Mouse (Mus musculus): ENCODE measurements around the gene Lrch2. TPM values are rescaled to one million over a fixed set of nuclear protein-coding genes. Genes with fewer than 3 reads are reported as not detected.
"Not testable (repeated sequence)": the region's sequence is repeated elsewhere in the genome, so short reads cannot be mapped to it uniquely, and the experiment has no call there.

Gene Lrch2
- total and polyA plus RNA-seq, 3 experiments, result 0.33 to 1.8 (median 1.6) TPM

DNA sequence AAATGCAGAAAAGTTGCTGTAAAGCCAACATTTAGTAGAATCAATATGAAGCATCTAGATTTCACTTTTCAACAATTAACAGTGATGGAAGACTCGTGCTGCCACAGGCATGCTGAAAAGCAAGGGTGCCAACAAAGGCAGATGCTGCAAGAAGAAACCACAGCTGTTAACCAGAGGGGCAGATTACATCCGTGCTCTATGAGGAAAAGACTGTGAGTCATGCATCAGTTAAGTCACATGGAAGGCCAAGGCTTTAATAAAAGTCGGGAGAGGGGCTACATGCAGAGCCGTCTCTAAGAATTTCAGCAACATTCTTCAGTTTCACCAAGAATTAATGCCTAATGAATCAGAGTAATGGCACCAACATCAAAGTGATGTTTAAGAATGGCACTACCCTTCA, 22.2 kb downstream of the Lrch2 start:
- intact Hi-C loops (cut with DNase I), result no loop called here

DNA sequence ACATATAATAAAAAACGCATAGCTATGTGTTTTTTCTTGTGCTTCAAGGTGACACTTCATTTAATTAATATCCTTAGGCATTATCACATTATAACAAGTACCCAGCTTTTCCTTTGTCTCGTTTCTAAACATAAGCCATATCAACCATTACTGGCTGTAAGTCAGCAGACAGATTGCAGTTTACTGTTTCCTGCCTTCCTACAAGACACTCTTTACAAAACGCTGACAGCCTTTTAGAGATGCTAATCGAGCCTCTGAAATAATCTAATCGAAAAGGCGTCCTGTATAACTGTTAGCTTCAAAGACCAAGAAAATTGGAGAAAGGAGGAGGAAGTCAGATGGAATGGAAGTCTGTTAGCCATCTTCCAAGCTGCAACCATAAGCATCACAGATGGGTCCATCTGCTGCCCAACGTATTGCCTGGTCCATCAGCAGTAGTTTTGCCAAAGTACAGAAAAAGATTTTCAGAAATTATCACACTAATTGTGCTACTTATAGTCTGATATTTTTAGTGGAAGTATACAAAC, 26.2 kb downstream of the Lrch2 start:
- no peak overlapping the region for H3K9ac ChIP-seq (ENCODE audit: low read depth, low read length)
- WGBS, result 42% methylated on average over 7 of the region's 7 CpGs
- no peaks in the 10 kb centered on the region for H3K36me3 ChIP-seq (ENCODE audit: control insufficient read depth, insufficient read depth, low read length)
- no peak overlapping the region for H3K4me3 ChIP-seq
- TF ChIP-seq EP300 (IDR thresholded peaks at IDR 0.05; ENCODE audit: insufficient read depth, low read depth, low read length) (no peak), POLR2A (IDR thresholded peaks at IDR 0.05; ENCODE audit: insufficient read depth, low read depth, low read length) (no peak), CTCF (IDR thresholded peaks at IDR 0.05) (no peak)
- no peak overlapping the region for H3K27ac ChIP-seq
- H3K27me3 ChIP-seq (ENCODE audit: control insufficient read depth, insufficient read depth, low read length), result no peaks in the 10 kb centered on the region
- no peak for DNase-seq
- no peaks in the 10 kb centered on the region for H3K79me2 ChIP-seq (replicated peaks; ENCODE audit: control insufficient read depth, insufficient read depth, low read length)
- intact Hi-C loops (cut with DNase I), result no loop called here
- H3K4me1 ChIP-seq (ENCODE audit: control insufficient read depth, insufficient read depth, low read length), result no peaks in the 10 kb centered on the region

More for the DNA sequence above, 22.2 kb downstream of the Lrch2 start:
- no peak overlapping the region for H3K4me3 ChIP-seq
- 50% methylated on average over 4 of the region's 4 CpGs for WGBS
- TF ChIP-seq POLR2A (IDR thresholded peaks at IDR 0.05; ENCODE audit: insufficient read depth, low read depth, low read length), result no peak
- no peak for TF ChIP-seq EP300 (IDR thresholded peaks at IDR 0.05; ENCODE audit: insufficient read depth, low read depth, low read length)
- TF ChIP-seq CTCF (IDR thresholded peaks at IDR 0.05), result no peak
- H3K79me2 ChIP-seq (replicated peaks; ENCODE audit: control insufficient read depth, insufficient read depth, low read length), result no peaks in the 10 kb centered on the region
- DNase-seq, result no peak
- no peaks in the 10 kb centered on the region for H3K27me3 ChIP-seq (ENCODE audit: control insufficient read depth, insufficient read depth, low read length)
- H3K4me1 ChIP-seq (ENCODE audit: control insufficient read depth, insufficient read depth, low read length), result no peaks in the 10 kb centered on the region; the same call in 1 of the 2 replicates
- H3K36me3 ChIP-seq (ENCODE audit: control insufficient read depth, insufficient read depth, low read length), result no peaks in the 10 kb centered on the region
- H3K27ac ChIP-seq, result no peak overlapping the region
- no peak overlapping the region for H3K9ac ChIP-seq (ENCODE audit: low read depth, low read length)

DNA sequence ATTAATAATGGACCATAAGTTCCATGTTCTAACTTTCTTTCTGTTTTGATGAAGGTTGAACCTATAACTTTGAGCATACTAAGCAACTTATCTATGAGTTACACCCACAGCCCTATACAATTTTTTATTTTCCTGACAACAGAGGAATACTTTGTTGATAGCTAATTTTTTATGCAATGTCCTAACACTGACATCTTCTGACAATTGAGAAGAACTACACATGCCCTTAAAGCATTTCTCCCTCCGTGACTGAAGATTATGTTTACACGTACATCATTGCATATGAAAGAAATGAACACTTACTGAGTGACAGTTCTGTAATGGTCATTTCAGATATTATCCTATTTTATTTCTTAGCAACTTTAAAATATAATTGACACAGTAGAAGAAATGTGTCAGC, 64.3 kb downstream of the Lrch2 start:
- DNase-seq, result no peak
- no peaks in the 10 kb centered on the region for H3K36me3 ChIP-seq (ENCODE audit: control insufficient read depth, insufficient read depth, low read length)
- H3K27me3 ChIP-seq (ENCODE audit: control insufficient read depth, insufficient read depth, low read length), result no peaks in the 10 kb centered on the region
- H3K79me2 ChIP-seq (replicated peaks; ENCODE audit: control insufficient read depth, insufficient read depth, low read length), result no peaks in the 10 kb centered on the region
- TF ChIP-seq POLR2A (IDR thresholded peaks at IDR 0.05; ENCODE audit: insufficient read depth, low read depth, low read length) (no peak), CTCF (IDR thresholded peaks at IDR 0.05) (peak; percentile 60)
- H3K4me3 ChIP-seq, result no peak overlapping the region
- intact Hi-C loops (cut with DNase I), result loop anchor here (5.0 kb wide), 1 partner anchor 52 kb away; no protein-coding TSS in a partner anchor
- no peaks in the 10 kb centered on the region for H3K4me1 ChIP-seq (ENCODE audit: control insufficient read depth, insufficient read depth, low read length)
- no peak overlapping the region for H3K27ac ChIP-seq
- no peak overlapping the region for H3K9ac ChIP-seq (ENCODE audit: low read depth, low read length)
- WGBS, result 48% methylated on average over 2 of the region's 2 CpGs

DNA sequence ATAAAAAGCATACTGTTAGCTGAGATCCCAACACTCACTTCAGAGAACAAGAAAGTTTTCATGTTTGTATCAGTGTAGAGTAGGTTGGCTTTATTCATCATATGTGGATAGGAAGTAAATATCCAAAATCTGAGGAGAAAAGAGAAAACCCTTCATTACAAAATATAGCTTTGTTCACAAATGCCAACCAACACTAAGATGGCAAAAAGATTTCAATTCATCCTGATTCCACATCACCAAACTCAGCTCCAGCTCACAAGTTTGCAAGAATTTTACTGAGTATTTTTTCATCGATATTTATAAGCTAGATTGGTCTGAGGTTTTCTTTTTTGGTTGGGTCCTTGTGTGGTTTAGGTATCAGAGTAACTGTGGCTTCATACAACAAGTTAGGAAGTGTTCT, 100.3 kb downstream of the Lrch2 start, which contains the start of gene Vmn1r239-ps:
Gene Vmn1r239-ps, minus strand, starts transcription at position 101 of the 400 bp plus-strand sequence.
- H3K79me2 ChIP-seq (replicated peaks; ENCODE audit: control insufficient read depth, insufficient read depth, low read length); H3K4me1 ChIP-seq (ENCODE audit: control insufficient read depth, insufficient read depth, low read length); intact Hi-C loops (cut with DNase I); H3K4me3 ChIP-seq; H3K27me3 ChIP-seq (ENCODE audit: control insufficient read depth, insufficient read depth, low read length); DNase-seq; H3K9ac ChIP-seq (ENCODE audit: low read depth, low read length); H3K36me3 ChIP-seq (ENCODE audit: control insufficient read depth, insufficient read depth, low read length); H3K27ac ChIP-seq: not testable (repeated sequence)
- 69% methylated on average over 1 of the region's 1 CpGs for WGBS

DNA sequence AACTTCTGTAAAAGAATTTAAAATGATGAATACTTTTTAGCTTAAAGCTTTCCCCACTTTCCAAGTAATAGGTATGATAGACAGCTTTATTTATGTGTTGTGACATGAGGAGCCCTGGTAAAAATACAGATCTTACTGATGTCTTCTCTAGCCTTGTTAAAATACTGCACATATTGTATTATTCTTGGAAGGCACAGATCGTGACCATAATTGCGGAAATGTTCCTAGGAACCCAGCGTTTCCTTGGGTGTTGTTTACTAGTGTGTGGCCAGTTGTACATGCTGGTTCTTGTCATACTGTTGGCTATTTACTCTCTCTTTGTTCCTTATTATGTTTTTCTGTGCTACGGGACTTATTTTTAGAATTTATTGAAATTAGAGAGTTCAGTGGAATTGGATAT, 110.5 kb downstream of the Lrch2 start:
- WGBS, result 71% methylated on average over 4 of the region's 4 CpGs
- Histone ChIP-seq H3K36me3 (ENCODE audit: control insufficient read depth, insufficient read depth, low read length) (no peaks in the 10 kb centered on the region), H3K4me1 (ENCODE audit: control insufficient read depth, insufficient read depth, low read length) (no peaks in the 10 kb centered on the region), H3K27ac (no peak overlapping the region), H3K4me3 (no peak overlapping the region), H3K9ac (ENCODE audit: low read depth, low read length) (no peak overlapping the region), H3K79me2 (replicated peaks; ENCODE audit: control insufficient read depth, insufficient read depth, low read length) (no peaks in the 10 kb centered on the region), H3K27me3 (ENCODE audit: control insufficient read depth, insufficient read depth, low read length) (no peaks in the 10 kb centered on the region)
- intact Hi-C loops (cut with DNase I), result no loop called here
- no peak for DNase-seq
- TF ChIP-seq POLR2A (IDR thresholded peaks at IDR 0.05; ENCODE audit: insufficient read depth, low read depth, low read length) (no peak), CTCF (IDR thresholded peaks at IDR 0.05) (no peak), EP300 (IDR thresholded peaks at IDR 0.05; ENCODE audit: insufficient read depth, low read depth, low read length) (no peak)

DNA sequence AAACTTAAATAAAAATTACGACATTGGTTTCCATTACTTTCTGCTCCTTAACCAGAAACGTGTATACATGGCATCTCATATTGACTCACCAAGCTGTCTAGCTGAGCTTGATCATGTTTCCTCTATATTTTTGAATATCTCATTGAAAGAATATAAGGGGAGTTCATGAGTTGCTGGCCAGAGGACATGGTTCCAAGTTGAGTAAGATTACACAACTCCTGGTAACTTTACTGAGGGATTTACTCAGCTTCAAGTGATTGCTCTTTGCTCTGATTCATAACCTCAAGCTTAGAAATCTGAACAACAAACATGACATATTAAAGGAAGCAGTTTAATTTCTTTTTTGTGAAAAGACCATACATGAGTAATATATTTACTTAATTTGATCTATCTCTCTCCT, 118.5 kb downstream of the Lrch2 start:
- no peaks in the 10 kb centered on the region for H3K27me3 ChIP-seq (ENCODE audit: control insufficient read depth, insufficient read depth, low read length)
- no peak overlapping the region for H3K9ac ChIP-seq (ENCODE audit: low read depth, low read length)
- H3K27ac ChIP-seq, result no peak overlapping the region
- WGBS, result 71% methylated on average over 2 of the region's 2 CpGs
- H3K4me1 ChIP-seq (ENCODE audit: control insufficient read depth, insufficient read depth, low read length), result no peaks in the 10 kb centered on the region
- H3K36me3 ChIP-seq (ENCODE audit: control insufficient read depth, insufficient read depth, low read length), result no peaks in the 10 kb centered on the region
- TF ChIP-seq EP300 (IDR thresholded peaks at IDR 0.05; ENCODE audit: insufficient read depth, low read depth, low read length), result no peak
- no peak for TF ChIP-seq CTCF (IDR thresholded peaks at IDR 0.05)
- TF ChIP-seq POLR2A (IDR thresholded peaks at IDR 0.05; ENCODE audit: insufficient read depth, low read depth, low read length), result no peak
- DNase-seq, result no peak
- intact Hi-C loops (cut with DNase I), result loop anchor here (5.0 kb wide), 1 partner anchor 52 kb away; no protein-coding TSS in a partner anchor
- H3K4me3 ChIP-seq, result no peak overlapping the region
- no peaks in the 10 kb centered on the region for H3K79me2 ChIP-seq (replicated peaks; ENCODE audit: control insufficient read depth, insufficient read depth, low read length)
